Mouse (Mus musculus): ENCODE results near the gene Myh14.
A peak's percentile ranks its signal among the peaks of the same experiment; 100 is the strongest.

Gene Myh14

DNA sequence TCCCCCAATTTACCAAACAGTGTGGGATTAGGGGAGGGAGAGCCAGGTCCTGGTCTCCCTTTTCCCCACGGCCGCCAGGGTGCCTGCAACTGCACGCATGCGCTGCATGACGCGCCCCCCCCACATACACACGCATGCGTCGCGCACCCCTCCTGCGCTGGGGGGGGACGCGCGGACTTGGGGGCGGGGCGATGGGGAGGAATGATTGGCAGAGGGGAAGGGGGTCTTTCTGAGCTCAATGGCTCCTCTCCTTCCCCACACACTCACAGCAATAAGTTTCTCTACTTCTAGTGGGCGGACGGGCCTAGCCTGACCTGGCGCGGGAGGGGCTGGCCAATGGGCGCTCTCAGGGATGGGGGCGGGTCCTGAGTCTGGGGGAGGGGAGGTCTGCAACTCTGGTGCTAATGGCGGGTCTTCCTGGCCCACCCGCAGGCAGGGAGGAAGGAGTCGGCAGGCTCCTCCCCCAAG is 66.5 kb downstream of the Myh14 start:
- ATAC-seq (ENCODE audit: insufficient number of reproducible peaks, low FRiP score, low TSS enrichment), result no peak

DNA sequence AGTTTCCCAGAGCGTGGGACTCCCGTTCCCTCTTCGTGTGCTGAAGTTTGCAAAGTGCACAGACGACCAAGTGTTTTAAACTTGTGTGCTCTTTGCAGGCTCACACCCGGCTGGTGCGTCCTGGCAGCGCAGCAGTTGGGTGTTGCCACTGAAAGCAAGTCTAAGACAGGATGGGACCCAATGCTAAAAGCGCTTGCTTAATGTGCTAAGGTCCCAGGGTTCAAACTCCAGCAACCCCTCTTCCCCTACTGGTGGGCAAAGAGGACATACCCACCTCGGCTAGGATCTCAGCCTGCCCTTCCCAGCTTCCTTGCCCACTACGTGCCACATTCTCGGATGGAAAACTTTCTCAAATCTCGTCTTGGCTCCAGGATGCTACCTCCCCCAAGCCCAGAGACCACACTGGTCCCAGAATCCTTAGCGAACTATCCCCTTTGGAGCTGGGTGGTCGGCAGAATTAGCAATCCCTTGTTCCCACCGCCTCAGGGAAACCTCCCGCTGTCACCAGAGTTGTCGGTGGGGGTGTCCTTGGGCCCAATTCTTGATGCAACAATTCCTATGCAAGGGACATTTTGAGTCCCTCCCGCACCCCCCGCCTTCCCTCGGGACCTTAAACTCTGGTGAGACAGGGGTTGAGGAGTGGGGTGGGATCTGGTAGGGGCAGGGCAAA is 67.3 kb downstream of the Myh14 start:
- no peak for ATAC-seq (ENCODE audit: insufficient number of reproducible peaks, low FRiP score, low TSS enrichment)

DNA sequence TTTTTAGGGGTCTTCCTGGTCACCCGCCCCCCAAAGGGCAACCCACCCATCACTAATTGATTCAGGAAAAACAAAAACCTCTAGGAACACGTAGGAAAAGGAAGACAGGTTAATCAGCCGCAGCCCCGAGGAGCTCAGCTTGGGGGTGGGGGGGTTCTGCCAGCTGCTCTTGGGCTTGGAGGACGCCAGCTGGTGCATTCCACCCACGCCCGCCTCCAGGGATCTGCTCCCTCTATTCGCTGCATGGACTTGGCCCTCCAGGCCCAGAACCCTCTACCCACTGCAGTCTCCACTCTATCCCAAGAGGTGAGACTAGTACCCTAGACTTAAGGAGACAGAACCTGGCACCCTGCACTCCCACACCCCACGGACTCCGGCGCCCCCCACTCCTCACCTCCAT is 68.2 kb downstream of the Myh14 start:
- ATAC-seq (ENCODE audit: insufficient number of reproducible peaks, low FRiP score, low TSS enrichment), result peak; percentile 50; the same call in 1 of the 2 replicates

DNA sequence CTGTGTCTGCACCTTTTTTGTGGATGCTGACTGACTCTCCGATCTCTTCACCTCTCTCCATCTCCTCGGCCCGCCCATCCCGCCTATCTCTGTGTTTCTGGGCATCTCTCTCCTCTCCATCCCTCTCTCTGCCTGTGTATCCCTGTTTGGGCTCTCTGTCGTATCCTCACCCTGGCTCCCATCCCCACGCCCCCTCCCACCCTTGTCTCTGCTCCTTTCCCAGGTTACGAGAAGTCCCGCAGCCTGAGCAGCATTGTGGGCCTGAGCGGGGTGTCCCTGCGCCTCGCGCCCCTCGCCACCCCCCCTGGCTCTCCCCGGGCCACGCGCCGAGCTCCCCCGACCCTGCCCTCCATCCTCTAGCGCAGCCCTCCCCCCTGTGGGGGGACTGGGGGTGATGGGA is 69.0 kb downstream of the Myh14 start:
- no peak for ATAC-seq (ENCODE audit: insufficient number of reproducible peaks, low FRiP score, low TSS enrichment)

DNA sequence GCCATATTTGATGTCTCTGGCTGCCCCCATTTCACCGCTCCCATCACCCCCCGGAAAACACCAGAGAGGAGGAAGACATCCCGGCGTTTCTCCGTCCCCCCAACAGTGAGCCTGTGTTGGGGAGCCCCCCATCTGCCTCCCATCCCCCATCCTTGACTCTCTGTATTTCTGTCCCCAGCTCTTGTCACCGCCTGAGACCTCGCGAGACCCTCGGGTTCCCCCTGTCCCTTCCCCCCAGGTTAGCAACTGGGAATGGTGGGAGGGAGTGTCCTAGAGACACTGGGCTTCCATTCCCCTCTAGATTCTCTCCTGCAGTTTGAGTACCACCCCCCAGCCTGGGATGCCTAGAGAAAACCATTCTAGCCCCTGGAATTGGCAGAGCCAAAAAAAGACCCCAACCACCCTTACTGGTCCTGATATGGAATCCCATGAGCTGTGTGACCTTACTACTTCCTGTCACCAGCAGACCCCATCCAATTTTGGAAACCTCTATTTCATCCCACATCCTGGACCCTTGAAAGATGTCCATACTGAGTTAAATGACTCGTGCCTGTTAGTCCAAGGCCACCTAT is 69.9 kb downstream of the Myh14 start:
- no peak for ATAC-seq (ENCODE audit: insufficient number of reproducible peaks, low FRiP score, low TSS enrichment)

DNA sequence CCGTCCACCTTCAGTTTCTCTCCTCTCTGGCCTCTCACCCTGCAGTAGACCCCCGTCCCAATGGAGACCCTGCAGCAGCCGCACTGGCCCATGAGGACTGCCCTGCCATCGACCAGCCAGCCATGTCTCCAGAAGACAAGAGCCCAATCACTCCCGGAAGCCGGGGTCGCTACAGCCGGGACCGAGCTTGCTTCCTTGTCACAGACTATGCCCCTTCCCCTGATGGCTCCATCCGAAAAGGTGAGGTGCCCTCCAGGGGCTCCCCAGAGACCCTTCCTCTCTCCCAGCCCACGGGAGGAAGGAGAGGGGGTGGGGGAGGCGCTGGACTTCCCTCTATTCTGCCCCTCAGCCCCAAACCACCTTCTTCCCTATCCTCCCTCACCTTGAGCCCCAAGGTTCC is 72.3 kb downstream of the Myh14 start:
- ATAC-seq (ENCODE audit: insufficient number of reproducible peaks, low FRiP score, low TSS enrichment), result no peak

DNA sequence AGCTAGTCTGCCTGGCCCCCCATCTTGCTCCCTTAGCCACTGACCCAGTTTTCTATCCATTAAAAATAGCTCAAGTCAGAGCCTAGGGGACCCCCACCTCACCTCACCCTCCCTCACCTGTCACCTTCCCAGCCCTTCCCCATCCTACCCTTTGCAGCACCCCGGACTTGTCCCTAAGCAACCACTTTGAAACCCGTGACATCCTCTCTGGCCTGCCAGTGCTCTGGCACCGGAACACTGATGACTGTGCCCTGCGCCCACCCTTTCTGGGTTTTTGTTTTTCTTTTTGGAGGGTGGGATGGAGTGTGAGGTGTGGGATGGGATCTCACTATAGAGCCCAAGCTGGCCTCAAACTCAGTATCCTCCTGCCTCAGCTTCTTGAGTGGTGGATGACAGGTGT is 73.0 kb downstream of the Myh14 start:
- no peak for ATAC-seq (ENCODE audit: insufficient number of reproducible peaks, low FRiP score, low TSS enrichment)

DNA sequence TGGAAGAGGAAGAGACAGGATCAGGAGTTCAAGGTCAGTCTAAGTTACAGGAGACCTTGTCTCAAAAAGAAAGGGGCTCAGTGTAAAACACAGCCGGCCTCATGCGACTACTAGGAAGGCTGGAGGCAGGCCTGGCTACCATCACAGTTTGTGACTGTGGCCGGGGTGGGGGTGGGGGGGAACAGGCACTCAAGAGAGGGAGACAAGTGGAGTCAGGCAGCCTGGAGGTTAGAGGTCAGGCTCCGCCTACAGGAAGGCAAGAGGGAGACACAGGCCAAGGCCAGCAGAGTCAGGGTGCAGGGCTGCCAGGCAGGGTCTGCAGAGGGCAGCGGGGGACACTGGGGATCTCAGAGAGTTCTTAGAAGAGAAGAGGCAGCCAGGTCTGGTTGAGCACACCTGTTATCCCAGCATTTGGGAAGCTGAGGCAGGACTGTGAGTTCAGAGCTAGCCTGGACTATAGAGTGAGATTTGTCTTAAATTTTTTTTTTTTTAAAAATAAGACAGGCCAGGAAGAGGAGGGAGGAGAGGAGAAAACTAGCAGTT is 73.6 kb downstream of the Myh14 start:
- ATAC-seq (ENCODE audit: insufficient number of reproducible peaks, low FRiP score, low TSS enrichment), result no peak

DNA sequence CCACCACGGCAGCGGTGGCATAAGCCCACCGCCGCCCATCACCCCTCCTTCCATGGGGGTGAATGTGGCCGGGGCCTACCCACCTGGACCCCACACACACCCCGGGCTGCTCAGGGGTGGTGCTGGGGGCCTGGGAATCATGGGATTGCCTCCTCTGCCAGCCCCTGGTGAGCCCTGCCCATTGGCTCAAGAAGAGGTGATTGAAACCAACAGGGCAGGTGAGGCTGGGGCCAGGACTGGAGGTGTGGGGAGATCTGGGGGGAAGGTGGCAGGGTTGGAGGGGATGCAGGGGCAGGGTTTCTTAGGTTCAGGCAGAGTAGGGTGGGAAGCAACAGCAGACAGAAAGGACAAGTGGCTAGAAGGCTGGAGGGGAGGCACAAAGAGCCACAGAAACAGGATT is 74.6 kb downstream of the Myh14 start:
- no peak for ATAC-seq (ENCODE audit: insufficient number of reproducible peaks, low FRiP score, low TSS enrichment)

DNA sequence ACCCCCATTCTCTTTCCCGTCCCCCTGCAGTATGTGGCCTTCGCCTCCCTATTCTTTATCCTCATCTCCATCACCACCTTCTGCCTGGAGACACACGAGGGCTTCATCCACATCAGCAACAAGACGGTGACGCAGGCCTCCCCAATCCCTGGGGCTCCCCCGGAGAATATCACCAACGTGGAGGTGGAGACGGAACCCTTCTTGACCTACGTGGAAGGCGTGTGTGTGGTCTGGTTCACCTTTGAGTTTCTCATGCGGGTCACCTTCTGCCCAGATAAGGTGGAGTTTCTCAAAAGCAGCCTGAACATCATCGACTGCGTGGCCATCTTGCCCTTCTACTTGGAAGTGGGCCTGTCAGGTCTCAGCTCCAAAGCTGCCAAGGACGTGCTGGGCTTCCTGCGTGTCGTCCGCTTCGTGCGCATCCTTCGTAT is 75.5 kb downstream of the Myh14 start:
- ATAC-seq (ENCODE audit: insufficient number of reproducible peaks, low FRiP score, low TSS enrichment), result no peak

DNA sequence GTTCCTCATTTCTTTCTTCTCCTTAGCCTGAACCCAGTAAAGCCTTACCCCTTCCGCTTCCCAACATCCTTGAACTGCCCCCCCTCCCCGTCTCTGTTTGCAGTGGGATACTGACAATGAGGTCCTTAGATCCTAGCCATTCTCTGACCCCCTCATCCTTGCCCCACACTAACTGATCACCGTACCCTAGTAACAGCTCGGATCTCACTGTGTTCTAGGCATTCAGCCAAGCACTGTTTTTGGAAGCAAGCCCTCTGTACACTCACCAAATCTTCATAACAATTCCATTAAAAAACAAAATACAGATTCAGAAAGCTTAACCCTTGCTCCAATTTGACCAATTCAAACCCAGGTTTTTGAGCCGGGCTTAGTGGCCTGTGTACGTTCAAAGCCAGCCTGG is 76.4 kb downstream of the Myh14 start:
- ATAC-seq (ENCODE audit: insufficient number of reproducible peaks, low FRiP score, low TSS enrichment), result 0 out of 2 replicates have a peak, but pooled peaks have one; percentile 2

DNA sequence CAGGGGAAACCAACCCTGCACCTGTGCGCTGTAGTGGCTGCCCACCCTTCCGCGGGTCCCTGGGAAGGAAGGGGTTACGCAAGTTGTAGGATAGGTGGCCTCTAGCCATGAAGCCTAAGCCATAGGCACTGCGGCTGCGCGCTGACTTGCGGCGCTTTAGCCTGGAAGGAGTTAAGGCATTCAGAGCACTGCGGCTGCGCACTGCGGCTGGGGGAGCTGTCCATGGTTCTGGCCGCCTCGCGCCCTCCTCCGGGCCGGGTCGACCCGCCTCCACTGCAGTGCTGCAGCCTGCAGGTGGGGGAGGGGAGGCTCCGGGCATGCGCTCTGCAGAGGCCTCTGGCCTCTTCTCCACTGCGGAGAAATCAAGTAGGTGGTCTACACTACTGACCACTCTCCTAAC is 76.9 kb downstream of the Myh14 start:
- peak; percentile 45 for ATAC-seq (ENCODE audit: insufficient number of reproducible peaks, low FRiP score, low TSS enrichment)

DNA sequence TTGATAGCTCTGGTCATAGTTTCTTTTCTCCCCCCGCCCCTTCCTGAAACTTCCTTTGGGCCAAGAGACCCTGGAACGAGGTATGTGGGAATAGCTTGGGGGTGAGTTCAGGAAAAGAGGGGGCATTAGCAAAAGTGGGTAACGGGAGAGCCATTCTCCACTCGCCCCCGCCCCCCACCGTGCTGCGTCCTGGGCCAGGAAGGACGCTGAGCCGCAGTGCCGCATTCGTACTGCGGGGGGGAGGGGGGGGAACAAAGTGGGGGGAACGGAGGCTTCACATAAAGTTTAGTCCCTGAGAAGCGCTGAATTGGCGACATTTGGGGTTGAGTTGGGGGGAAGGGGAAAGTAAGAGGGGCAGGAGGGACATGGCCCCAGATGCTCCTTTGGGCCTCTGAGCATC is 77.6 kb downstream of the Myh14 start:
- ATAC-seq (ENCODE audit: insufficient number of reproducible peaks, low FRiP score, low TSS enrichment), result no peak

DNA sequence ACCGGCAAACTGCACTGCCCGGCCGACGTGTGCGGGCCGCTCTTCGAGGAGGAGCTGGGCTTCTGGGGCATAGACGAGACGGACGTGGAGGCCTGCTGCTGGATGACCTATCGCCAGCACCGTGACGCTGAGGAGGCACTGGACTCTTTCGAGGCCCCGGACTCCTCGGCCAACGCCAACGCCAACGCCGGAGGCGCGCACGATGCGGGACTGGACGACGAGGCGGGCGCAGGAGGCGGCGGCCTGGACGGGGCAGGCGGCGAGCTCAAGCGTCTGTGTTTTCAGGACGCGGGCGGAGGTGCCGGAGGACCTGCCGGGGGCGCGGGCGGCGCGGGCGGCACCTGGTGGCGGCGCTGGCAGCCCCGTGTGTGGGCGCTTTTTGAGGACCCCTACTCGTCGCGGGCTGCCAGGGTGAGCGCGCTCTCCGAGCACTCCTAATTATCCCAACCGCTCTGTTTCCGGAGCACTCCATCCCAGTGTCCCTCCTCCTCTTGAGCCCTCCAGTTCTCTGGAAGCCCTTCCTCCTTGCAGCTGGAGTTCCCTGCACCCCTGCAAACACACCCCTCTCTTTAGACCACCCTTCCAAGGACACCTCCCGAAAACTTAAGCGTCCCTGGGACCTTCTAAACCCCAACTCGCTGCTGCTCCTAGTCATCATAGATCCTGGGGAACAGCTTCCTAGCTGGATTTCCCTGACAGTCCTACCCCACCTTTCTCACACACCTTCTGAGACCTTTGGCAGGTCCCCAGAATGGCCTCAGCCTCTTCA is 79.1 kb downstream of the Myh14 start:
- no peak for ATAC-seq (ENCODE audit: insufficient number of reproducible peaks, low FRiP score, low TSS enrichment)

DNA sequence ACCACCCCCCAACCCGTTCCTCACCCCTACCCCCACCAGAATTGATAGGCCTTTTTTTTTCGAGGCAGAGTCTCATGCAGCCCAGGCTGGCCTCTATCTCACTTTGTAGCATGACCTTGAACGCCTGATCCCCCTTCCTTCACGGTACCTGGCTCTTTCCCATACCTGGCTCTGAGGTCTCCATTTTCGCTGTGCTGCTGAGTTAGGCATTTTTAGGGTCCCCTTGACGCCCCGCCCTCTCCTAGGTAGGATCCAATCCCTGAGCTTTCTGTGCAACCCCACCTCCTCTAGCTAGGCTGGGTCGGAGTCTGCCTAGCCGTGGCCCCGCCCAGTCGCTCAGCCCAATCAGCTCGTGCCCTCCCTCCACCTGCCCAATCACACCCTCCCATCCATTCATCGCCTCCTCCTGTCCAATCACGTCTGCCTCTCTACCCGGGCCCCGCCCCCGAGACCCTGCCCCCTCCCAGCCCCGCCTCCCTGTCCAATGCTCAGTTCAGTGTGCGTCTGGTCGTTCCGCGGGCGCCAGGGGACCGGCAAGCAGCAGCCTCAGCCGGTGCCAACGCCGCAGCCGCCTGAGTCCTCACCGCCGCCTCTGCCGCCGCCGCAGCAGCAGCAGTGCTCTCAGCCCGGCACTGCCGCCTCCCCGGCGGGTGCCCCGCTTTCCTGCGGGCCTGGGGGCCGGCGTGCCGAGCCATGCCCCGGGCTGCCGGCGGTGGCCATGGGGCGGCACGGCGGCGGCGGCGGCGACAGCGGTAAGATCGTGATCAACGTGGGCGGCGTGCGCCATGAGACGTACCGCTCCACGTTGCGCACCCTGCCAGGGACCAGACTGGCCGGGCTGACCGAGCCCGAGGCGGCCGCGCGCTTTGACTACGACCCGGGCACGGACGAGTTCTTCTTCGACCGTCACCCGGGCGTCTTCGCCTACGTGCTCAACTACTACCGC is 80.0 kb downstream of the Myh14 start, which contains the start of gene Kcnc3:
Gene Kcnc3, plus strand, starts transcription at position 263 of the 946 bp plus-strand sequence.
- peak; percentile 54 for ATAC-seq (ENCODE audit: insufficient number of reproducible peaks, low FRiP score, low TSS enrichment)

DNA sequence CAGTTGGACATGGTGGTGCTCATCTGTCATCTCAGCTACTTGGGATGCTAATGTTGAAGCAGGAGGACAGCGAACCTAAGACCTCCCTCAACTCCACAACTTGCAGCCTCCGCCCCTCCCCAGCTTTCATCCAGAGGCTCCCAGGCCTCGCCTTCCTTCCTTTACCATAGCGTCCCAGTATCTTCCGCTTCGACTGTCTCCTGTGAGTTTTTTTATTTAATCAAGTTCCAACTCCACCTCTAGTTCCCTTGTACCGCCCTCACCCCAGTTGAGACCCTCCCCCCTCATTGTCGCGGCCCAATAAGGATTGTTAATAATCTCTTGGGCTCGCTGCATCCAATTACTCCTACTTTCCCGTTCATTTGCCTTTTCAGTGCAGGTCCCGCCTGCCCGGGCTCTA is 80.7 kb downstream of the Myh14 start:
- no peak for ATAC-seq (ENCODE audit: insufficient number of reproducible peaks, low FRiP score, low TSS enrichment)

DNA sequence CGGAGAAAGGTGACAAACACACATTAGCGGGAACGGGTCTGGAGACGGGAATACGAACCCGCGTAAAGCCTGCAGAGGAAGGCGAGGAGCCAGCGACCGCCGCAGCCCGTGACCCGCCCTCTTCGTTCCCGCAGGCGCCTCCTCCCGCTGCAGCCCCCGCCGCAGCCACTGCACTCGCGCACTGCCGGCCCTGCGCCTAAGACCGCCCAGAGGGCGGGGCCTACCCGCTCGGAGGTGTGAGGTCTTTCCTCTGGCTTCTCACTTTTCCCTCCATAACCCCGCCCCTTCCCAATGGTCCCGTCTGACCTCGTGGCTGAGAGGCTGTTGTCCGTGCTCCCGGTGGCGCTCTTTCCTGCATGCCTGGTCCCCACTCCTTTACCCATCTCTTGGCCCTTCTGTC is 81.5 kb downstream of the Myh14 start:
- ATAC-seq (ENCODE audit: insufficient number of reproducible peaks, low FRiP score, low TSS enrichment), result peak; percentile 32

DNA sequence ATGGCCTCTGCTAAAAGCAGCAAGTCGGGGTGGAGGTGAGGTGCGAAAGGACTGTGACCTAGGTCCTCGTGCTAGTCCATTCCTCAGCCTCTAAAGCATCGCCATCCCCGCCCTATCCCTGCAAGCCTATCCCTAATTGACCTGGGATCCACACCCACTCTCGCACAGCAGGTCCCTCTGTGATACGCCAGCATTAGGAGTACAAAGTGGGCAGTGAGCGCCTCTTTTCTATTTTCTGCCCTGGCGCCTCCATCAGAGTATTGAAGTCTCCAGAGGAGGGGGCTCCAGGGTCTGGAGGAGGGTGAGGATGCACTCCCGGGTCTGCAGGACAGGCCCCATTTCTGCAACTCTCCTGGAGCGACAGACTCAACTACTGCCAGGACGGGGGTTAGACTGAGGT is 82.3 kb downstream of the Myh14 start:
- no peak for ATAC-seq (ENCODE audit: insufficient number of reproducible peaks, low FRiP score, low TSS enrichment)

DNA sequence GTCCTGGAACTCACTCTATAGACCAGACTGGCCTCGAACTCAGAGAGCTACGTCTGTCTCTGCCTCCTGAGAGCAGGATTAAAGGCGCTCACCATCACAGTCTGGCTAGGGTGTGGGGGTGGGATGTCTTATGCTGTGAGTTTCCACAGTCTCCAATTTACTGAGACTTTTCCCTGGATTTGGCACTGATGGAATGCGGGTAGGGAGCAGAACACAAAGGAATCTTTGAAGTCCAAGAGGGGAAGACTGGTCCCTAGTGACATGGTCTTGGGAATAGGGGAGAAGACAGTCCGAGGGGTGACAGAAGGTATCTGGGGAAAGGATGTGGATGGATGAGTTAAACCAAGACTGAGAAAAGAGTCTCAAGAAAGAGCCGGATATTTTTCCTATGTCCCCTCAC is 83.0 kb downstream of the Myh14 start:
- ATAC-seq (ENCODE audit: insufficient number of reproducible peaks, low FRiP score, low TSS enrichment), result no peak

DNA sequence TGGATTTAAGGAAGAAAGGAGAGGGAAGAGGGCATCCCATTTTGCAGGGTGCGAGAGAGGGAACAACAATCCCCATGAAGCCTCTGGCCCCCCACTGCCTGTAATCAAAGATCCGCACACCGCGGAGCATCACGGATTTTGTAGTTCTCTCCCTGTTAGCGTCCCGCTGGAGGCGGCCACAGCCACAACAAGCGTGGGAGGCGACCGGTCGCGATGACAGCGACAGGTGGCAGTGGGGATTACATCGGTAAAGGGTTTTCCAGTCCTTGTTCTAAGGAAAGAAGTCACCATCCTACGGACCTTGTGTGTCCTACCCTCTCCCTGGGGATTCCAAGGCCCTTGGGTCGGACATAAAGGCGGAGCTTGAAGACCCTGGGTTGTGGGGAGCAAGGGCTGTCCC is 83.7 kb downstream of the Myh14 start:
- ATAC-seq (ENCODE audit: insufficient number of reproducible peaks, low FRiP score, low TSS enrichment), result peak; percentile 49; the same call in 1 of the 2 replicates
